Mouse (Mus musculus): Measurements from ENCODE around the gene Ppfibp1.

Gene Ppfibp1

DNA sequence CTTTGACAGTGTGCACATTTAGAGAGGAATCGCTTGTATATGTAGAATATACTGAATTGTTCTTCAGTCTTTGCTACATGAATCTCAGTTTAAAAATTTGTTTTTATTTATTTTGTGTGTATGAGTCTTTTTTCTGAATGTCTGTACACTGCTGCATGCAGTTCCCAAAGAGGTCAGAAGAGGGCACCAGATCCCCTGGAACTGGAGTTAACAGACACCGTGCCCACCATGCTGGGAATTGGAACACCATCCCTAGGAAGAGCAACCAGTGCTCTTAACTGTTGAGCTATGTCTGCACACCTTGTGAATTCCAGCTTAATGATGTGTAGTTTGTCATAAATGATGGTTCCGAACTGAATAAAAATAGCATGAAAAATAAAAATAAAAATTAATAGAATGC lies 119.9 kb downstream of the Ppfibp1 start:
- peak; percentile 74 to 78 for DNase-seq

DNA sequence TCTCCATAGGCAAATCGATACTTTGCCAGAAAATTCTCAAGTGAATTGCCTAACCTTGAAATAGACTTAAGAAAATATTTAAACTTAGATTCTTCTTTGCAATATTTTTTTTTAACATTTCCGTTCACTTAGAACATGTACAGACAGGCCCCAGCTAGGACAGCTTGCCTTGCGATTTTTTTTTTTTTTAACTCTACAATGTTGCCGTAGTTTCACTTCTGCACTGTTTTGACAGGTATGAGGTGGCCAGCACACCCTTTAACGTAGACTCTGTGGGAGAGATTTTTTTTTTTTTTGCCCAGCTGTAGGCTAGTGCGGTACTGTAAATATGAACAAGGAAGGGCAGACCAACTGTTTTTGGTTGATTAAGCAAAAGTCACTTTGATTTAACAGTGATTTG lies 122.1 kb downstream of the Ppfibp1 start:
- no peak for DNase-seq

DNA sequence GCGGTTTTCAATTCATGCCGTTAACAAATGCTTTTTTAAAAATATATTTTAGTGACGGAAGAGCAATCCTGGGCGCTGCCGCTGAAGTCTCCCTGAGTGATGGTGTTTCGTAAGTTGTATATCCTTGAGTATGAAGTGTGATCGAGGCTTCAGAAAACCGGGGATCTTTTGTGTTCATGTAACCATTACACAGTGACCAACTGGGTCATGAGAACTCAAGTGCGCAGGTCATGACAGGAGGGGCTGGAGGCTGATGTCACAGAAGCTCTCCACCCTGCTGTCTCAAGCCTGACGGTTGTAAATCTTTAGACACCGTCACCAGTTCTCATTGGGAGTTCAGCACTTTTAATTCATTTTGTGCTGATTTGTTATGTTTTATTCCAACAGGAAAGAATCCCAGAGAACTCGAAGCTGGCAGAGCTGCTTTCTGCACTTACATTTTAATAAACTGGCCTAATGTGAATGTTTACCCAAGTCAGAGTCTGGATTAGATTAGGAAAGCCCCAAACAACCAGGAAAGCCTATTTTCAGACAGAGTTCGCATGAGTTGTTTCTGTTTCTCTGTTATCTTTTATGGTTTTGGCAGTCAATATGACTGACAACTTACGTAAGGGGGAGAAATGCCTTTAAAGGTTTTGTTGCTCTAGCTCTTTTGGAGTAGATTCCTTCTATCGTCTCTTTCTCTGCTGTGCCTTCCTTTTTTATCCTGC lies 122.7 kb downstream of the Ppfibp1 start:
- no peak for DNase-seq

DNA sequence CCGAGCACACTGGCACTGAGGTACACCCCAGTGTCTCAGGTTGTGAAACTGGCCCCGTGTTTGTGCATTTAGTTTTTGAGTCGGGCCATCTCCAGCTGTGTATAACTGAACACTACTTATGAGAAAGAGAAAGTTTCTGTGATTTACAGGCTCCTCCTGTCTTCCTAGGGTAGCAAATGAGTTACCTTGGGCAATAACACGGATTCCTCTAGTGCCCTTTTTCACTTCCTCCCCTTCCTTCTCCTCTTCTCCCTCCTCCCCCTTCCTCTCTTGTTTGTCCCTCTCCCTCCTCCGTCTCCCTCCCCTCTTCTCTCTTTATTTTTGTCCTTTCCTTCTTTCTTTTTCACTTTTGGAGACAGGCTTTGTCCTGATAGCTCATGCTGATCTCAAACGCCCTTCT lies 123.3 kb downstream of the Ppfibp1 start:
- no peak for DNase-seq

DNA sequence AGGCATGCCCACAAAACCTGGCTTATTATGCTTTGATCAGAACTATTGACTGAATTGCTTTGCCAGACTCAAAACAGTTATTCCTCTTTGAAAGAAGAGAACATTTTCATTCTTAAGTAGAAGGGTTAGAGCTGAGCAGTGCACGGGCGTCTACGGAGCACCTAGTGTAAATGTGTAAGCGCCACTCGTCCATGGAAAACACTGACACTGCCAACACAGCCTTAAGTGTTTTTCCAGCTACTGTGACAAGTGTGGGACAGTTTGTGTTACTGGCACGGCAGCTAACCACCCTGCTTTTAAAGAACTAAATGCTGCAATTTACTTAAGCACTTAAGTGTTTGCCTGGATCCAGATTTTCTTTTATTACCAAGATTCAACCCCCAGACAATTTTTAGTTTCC lies 123.7 kb downstream of the Ppfibp1 start:
- DNase-seq: no peak

DNA sequence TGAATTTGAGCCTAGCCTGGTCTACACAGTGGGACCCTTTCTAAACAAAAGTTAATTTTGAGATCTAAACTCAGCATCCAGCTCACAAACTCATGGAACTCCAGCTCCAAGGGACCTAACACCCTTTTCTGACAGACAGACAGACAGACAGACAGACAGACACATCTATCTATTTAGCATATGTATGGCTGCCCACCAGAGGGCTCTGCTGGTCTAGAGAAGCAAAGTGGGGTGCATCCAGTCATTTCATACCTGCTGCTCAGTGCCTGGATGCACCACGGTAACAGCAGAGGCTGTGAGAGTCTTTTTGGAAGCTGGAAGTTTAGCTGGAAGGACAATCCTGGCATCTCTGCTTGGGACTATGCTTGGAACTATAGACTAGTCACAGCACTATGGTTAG lies 125.3 kb downstream of the Ppfibp1 start:
- DNase-seq: no peak

DNA sequence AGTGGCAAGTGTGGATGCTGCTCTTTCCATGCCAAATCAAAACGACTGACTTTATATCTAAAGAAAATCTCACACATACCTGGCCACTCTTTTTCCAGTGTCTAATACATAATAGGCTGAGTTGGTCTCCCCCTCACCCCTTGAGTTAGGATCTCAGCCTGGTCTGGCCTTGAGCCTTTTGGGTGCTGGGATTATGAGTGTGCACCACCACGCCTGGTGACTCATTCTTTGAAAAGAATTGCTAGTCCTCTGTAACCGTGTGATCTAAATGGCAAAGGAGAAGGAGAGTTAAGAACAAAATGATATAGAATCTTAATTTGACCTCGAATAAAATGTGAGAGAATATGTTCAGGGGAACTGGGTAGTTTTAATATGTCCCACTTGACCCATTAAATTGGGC lies 129.6 kb downstream of the Ppfibp1 start:
- no peak for DNase-seq

DNA sequence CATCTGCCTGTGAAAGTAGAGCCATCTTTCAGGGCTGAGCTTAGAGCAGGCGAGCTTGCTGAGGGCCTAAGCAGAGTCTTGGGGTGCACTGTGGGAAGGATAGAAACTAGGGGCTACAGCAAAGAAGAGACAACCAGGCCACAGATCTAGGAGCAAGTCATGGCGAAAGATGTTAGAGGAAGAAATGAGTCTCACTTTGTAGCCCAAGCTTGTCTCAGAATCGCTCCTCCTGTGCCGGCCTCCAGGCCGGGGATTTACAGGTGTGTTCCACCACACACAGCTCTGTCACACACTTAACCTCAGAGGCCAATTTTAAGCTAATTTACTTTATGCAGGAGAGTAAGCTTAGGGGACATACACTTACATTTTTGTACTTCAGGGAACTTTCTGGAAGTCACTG lies 130.1 kb downstream of the Ppfibp1 start:
- DNase-seq: no peak

DNA sequence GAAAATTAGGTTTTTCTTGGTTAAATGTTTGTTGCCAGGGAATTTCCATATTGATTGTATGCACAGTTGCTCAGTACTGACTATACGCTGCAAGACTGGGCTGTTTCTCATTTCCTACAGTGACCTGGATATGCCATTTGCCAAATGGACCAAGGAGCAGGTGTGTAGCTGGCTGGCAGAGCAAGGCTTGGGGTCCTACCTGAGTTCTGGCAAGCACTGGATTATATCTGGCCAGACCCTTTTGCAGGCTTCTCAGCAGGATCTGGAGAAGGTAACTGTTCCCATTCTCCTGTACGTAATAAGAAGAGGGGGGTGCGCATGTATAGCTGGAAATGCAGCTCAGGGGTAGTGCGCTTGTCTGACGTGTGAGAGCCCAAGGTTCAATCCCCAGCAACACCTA lies 132.9 kb downstream of the Ppfibp1 start:
- DNase-seq: peak in 1 of 2 experiments; percentile 10

DNA sequence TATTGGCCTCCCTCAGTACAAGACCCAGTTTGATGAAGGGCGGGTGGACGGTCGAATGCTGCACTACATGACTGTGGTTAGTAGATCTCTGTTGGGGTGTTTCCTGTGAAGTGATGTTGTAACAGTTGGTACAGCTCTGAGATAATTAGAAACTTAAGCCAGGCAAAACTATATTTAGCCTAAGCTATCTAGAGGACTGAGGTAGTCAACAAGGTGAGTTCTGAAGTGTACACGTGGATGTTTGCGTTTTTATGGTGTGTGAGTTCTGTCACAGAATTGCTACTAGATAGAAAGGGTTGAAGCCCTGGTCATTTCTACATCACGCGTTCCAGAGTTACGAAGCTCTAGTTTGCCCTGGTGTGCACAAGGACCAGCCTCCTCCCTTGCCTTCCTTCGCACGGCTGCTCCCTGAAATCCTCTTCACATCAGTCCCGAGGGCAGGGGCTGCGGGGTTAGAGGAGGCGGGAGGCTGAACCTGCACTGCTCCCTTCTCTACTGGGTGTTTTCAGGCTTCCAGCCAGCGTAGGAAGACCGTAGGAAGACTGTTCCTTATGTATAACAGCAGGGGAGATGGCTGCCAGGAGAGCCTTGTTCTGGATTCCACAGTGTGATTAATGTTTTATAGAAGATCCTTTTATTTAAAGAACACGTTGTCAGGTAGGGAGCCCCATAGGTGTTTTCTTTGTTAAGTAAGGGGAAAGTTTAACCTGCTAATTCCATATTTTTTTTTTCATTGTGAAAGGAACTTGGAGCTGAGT lies 134.3 kb downstream of the Ppfibp1 start:
- no peak for DNase-seq

DNA sequence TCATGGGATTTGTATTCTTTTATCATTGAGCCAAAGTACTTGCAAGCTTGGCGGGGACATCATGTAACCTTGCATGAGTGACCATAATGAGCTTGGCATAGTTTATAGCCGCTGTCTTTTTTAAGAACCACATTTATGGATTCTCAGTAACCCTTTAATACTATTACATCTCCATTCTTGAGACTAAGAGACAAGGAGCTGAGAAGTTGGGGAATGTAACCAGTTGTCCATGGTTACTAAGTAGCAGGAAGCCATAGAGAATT lies 134.8 kb downstream of the Ppfibp1 start:
- DNase-seq: no peak

DNA sequence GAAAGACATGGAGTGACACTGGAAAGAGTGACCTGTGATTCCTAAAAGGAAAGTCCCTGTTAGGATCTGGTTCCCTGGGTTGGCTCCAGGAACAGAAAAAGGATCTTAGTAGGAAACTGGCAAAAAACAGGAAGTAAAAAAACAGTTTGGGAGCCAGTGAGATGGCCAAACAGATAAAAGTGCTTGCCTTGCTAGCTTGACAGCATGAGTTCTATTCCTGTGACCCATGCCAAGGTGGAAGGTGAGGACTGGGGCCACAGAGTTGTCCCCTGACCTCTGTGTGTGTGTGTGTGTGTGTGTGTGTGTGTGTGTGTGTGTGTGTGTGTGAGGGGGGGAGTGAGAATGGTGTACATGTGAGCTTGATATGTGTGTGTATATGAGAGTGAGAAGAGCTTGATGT lies 135.3 kb downstream of the Ppfibp1 start:
- DNase-seq: no peak

DNA sequence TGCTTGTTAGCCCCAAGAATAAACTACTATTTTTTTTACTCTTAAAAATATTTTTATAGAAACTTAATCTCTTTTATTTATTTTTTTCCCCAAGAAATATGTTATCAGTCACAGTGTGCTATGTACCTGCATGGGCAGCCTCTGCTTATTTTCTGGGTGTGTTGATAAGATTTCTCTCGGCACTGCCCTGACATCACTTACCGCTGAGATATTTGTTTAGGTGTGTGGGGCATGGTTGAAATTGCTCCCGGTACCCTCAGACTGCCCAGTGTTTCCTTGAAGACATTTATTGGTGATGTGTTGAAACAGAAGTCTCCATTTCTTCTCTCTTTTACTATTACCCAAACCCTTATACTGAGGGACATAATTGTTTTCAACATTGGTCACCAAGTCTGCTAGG lies 136.5 kb downstream of the Ppfibp1 start:
- DNase-seq: no peak

DNA sequence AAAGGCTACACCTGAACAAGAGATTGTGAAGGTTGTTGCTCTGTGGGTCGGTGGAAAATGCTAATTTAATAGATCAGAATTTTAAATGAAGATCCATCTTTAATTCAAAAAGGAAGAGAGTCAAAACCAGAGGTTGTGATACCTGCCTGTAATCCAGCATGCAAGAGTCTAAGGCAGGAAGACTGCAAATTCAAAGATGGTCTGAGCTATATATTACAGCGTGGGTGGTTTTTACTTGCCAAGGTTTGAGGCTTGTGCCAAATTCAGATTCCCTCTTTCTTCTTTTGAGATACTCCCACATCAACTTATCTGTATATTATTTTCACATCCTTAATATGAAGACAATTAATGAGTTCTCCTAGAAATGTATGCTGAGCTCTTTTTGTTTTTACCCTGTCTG lies 140.1 kb downstream of the Ppfibp1 start:
- no peak for DNase-seq

DNA sequence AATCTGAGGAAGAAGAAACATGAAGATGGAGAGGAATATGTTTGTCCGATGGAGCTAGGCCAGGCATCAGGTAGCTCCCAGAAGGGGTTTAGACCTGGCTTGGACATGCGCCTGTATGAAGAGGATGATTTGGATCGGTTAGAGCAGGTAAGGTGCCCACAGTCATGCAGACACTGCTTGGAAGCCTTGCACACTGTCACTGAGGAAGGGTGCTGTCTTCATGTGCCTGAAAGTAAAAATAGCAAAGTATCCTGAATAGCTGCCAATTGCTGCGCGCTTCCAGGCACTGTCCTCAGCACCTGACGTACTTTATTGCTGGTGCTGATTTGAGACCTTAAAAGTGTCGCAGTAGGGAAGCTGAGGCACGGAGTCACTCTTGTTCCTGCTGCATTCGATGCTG lies 141.3 kb downstream of the Ppfibp1 start:
- peak; percentile 37 to 64 for DNase-seq

DNA sequence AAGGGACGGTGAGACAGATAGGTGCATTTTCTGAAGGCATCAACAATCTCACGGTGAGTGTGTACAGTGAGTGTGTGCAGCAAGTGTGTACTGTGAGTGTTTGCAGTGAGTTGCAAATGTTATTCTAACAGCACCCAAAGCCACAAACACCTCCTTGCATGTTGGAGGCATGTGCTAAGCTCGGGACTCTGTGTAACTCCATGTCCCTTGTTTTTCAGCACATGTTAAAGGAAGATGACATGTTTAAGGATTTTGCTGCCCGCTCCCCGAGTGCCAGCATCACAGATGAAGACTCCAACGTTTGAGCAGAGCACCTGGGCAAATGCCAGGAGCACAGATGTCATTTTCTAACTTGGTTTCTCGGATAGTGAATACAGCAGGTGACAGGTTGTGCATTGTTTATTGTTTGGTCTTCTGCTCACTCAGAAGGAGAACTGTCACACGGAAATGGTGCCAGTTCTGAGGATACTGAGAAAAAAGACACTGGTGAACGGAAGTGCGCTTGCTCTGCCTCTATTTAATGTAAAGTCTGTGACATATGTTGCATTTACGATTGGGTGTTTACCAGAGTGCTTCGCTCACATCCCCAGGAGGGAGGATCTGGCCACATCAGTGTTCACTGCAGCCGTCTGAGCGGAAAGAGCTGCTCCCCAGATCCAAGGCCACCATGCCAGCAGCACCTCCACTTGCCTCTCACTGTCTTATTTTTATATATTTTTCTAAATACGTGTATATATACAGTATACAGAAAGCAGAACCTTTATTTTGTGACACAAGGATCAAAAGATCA lies 142.0 kb downstream of the Ppfibp1 start:
- DNase-seq: peak; percentile 63 to 72

DNA sequence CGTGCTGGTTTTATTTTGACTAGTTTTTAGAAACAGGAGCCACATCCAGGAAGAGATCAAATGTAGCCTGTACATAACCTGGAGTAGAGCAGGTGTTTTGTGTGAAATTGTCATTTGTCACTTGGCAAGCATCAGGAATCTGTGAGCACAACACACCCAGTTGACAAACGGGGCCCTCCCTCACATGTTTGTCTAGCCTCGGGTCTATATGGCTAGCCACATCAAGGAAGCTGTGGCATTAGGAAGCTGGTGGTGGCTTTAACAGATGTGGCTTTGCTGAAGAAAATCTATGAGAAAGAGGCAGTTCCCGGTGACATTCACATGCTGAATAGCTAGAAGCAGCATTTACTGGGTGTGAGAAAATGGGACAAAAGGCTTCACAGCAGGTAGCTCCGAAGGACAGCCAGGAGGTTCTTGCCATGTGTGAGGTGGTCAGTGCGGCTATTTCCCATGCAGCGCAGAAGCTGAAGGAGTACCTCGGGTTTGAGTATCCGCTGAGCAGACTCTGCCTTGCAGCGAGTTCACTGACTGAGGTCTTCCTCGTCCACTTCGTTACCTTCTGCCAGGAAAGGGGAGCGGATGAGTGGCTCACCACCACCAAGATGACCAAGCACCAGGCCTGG lies 144.1 kb downstream of the Ppfibp1 start, which contains the start of gene Rep15:
TSS of gene Rep15 (plus strand) at position 282 of the 623 bp plus-strand sequence.
- DNase-seq: peak; percentile 31 to 41

DNA sequence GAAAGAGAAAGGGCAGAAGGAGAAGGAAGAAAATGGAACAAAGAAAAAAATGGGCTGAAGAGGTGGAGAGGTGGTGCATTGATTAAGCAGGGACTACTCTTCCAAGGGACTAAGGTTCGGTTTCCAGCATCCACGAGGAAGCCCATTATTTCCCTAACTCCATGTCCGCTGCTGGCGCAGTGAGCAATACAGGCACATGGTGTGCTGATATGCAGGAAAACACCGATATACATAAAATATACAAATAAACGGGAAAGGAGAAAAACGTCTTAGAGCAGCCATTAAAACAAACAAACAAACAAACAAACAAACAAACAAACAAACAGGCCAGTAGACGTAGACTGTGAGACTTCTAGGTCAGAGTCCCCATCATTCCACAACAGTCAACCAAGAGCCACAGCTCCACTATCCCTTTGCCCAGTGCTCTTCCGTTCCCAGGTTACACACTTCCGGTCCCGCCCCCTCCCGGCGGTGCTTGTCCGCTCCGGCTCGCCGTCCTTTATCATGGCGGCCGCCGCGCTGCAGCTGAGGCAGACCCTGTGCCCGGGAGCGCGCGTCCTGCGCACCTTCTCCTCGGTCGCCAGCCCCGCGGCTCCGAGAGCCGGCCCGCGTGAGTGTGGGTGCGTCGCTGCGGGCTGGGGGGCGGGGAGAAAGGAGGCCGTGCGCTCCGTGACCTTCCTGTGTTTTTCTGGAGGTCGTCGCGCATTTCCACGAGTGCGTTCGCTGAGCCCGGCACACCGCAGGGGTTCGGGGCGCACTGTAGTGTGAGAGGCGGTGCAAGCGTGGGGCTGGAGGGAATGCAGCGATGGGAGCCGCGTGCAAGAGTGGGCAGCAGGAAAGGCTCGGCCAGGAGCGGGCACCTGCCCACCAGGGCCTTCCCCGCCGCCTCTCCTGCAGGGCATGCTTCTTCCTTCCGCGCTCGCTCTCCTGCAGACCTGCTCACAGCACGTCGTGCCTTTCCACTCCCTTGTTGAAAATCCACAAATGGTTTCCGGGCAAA lies 154.3 kb downstream of the Ppfibp1 start, which contains the start of gene Mrps35:
TSS of gene Mrps35 (plus strand) at position 474 of the 1,000 bp plus-strand sequence.
- peak; percentile 92 to 93 for DNase-seq

DNA sequence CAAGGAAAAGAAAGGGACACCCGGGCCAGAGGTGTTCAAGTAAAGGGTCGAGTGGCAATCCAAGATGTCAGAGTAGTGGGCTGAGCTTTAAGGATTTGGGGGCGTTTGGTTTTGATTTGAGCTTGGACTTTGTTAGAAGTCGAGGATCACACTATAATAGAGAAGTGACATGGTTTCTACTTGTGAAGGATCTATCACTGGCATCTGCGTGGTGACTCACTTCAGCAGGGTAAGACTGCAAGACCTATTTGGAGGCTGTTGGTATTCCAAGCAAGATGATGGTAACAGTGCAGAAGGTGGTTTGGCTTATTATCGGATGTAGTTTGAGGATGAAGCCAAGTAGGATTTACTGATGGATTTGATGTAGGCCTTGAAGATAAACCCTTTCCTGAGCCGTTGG lies 155.3 kb downstream of the Ppfibp1 start:
- no peak for DNase-seq

DNA sequence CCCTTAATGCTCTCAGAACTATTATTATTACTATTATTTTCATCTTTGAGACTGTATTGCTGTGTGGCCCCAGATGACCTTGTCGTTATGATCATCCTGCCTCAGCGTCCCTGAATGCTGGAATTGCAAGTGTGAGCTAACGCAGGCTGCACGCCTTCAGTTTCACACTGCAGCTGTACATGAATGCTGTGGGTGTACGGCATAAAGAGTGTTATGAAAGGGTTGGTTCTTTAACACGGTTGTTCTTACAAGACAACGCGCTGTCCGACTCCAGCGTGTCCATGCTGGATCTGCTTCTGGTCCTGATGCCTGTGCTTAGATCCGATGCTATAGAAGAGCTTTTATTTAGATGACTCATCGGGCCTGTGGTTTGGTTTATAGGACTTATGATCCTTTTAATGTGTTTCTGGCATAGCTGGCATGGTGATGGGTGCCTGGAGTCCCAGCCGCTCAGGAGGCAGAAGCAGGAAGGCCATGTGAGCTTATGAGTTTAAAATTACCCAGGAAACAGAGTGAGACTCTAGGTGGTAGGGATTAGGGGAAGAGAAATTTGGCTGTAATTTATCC lies 161.0 kb downstream of the Ppfibp1 start:
- DNase-seq: no peak

DNA sequence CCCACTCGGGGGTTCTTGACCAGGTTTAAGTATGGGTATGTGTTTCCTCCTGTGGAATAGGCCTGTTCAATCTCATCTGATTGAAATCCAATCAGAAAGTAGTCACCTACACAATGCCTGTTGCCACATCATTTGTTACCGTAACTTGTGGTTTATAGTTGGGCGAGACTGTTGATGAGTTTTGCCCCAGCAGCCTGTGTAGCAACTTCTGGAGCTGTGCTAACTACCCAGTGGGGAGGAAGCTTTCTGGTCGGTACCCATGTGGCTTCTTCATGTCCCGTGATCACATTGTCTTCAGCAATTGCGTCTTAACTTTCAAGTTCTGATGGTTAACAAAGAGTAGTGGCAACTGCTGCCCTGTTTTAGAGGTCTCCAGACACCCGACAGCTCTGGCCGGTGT lies 163.4 kb downstream of the Ppfibp1 start:
- DNase-seq: no peak

DNA sequence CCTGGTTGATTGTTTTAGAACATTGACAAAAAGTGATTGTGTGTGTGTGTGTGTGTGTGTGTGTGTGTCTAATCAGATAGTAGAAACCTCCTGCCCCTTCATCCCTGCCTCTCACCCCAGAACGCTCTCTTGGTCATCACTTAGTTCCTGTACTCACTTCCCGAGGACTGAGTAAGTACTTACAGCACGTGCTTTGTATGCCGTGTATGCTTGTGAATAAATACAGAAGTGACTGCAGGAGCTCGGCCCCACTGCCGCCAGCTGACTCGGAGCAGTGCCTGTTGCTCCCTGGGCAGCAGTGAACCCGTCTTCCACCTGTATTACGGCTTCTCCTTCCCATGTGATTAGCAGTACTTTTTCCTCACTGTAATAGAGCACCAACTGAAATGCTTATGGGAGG lies 164.2 kb downstream of the Ppfibp1 start:
- no peak for DNase-seq
